Mouse (Mus musculus) bone marrow, adult 2 months (tissue): ENCODE measurements at regions not wholly inside any gene's neighbourhood (a gene's known extent, or its start where the extent isn't known, plus 50 kb on each side); places are given as distances from the start of the nearest gene placed in this dataset.

Experiments
- H3K27ac ChIP-seq: fragments of 200-500 bp; 2 replicates; pipeline ENCODE4 v1.5.1; 2012; ENCODE audit warnings: low read depth, mild to moderate bottlenecking, control low read depth, inconsistent platforms, low read length; ENCODE audit not compliant: control insufficient read depth, poor library complexity, insufficient read depth
- H3K4me1 ChIP-seq: fragments of 200-500 bp; 2 replicates; pipeline ENCODE4 v1.6.1; 2011; ENCODE audit warnings: low read length; ENCODE audit not compliant: control insufficient read depth, insufficient read depth
- H3K4me3 ChIP-seq: fragments of 200-500 bp; replicated peaks from 2 replicates; pipeline ENCODE3; 2011; ENCODE audit warnings: mild to moderate bottlenecking, low read depth, low read length, control low read depth; ENCODE audit not compliant: control insufficient read depth
- CTCF ChIP-seq: fragments of 200-500 bp; IDR thresholded peaks from 2 replicates; pipeline ENCODE4 v1.5.1; 2011; ENCODE audit warnings: low read length, control low read depth; ENCODE audit not compliant: control insufficient read depth, insufficient read depth
- POLR2A ChIP-seq: fragments of 200-500 bp; IDR thresholded peaks from 2 replicates; pipeline ENCODE4 v1.6.1; 2011; ENCODE audit warnings: low read depth, mild to moderate bottlenecking, control low read depth, low read length, borderline replicate concordance; ENCODE audit not compliant: control insufficient read depth
- WGBS: fragments of 180-500 bp; shearing (Covaris S2); methylation state at CpG from one replicate; pipeline ENCODE4 v1.1.7; 2018; 5-methylcytosine and 5-hydroxymethylcytosine counted together

- TF ChIP-seq POLR2A: no peak
- no peak for TF ChIP-seq CTCF
- H3K27ac ChIP-seq: no peak overlapping the region
- WGBS: 78% methylated on average over 3 of the region's 3 CpGs
- H3K4me1 ChIP-seq: no peaks in the 10 kb centered on the region
- no peak overlapping the region for H3K4me3 ChIP-seq
These were observed 593.3 kb upstream of the Intu start for GRCm38 (mm10) chr3:39937719-39938278.

GRCm38 (mm10) chr3:39944581-39944980, 586.5 kb upstream of the Intu start:
- H3K27ac ChIP-seq: no peak overlapping the region
- no peak overlapping the region for H3K4me3 ChIP-seq
- 69% methylated on average over 3 of the region's 3 CpGs for WGBS
- no peaks in the 10 kb centered on the region for H3K4me1 ChIP-seq
- TF ChIP-seq CTCF (no peak), POLR2A (no peak)

- Histone ChIP-seq H3K27ac (no peak overlapping the region), H3K4me1 (no peaks in the 10 kb centered on the region), H3K4me3 (no peak overlapping the region)
- no peak for TF ChIP-seq POLR2A
- TF ChIP-seq CTCF: no peak
- 73% methylated on average over 2 of the region's 2 CpGs for WGBS
These were observed 579.0 kb upstream of the Intu start for GRCm38 (mm10) chr3:39952103-39952502.

GRCm38 (mm10) chr3:39952556-39952955, 578.5 kb upstream of the Intu start:
- TF ChIP-seq POLR2A (no peak), CTCF (no peak)
- H3K4me1 ChIP-seq: no peaks in the 10 kb centered on the region
- 83% methylated on average over 1 of the region's 1 CpGs for WGBS
- H3K27ac ChIP-seq: no peak overlapping the region
- H3K4me3 ChIP-seq: no peak overlapping the region

- Histone ChIP-seq H3K4me3 (no peak overlapping the region), H3K27ac (no peak overlapping the region), H3K4me1 (no peaks in the 10 kb centered on the region)
- 66% methylated on average over 7 of the region's 7 CpGs for WGBS
- TF ChIP-seq POLR2A (no peak), CTCF (no peak)
These were observed 569.0 kb upstream of the Intu start for GRCm38 (mm10) chr3:39961836-39962640.

GRCm38 (mm10) chr3:39965431-39965830, 565.7 kb upstream of the Intu start:
- no peak overlapping the region for H3K4me3 ChIP-seq
- H3K4me1 ChIP-seq: no peaks in the 10 kb centered on the region
- TF ChIP-seq CTCF (no peak), POLR2A (no peak)
- H3K27ac ChIP-seq: no peak overlapping the region
- WGBS: 51% methylated on average over 2 of the region's 2 CpGs

- H3K4me3 ChIP-seq: no peak overlapping the region
- H3K4me1 ChIP-seq: no peaks in the 10 kb centered on the region
- H3K27ac ChIP-seq: no peak overlapping the region
- TF ChIP-seq POLR2A: no peak
- WGBS: 84% methylated on average over 2 of the region's 2 CpGs
These were observed 564.7 kb upstream of the Intu start for GRCm38 (mm10) chr3:39966390-39966789.

- H3K4me3 ChIP-seq: no peak overlapping the region
- no peak overlapping the region for H3K27ac ChIP-seq
- no peak for TF ChIP-seq POLR2A
- TF ChIP-seq CTCF: no peak
- WGBS: 85% methylated on average over 2 of the region's 2 CpGs
- no peaks in the 10 kb centered on the region for H3K4me1 ChIP-seq
These were observed 554.1 kb upstream of the Intu start for GRCm38 (mm10) chr3:39976937-39977336.

- 37% methylated on average over 3 of the region's 3 CpGs for WGBS
- TF ChIP-seq POLR2A: no peak
- no peak for TF ChIP-seq CTCF
- H3K4me3 ChIP-seq: no peak overlapping the region
- H3K27ac ChIP-seq: no peak overlapping the region
- H3K4me1 ChIP-seq: no peaks in the 10 kb centered on the region
These were observed 552.0 kb upstream of the Intu start for GRCm38 (mm10) chr3:39978916-39979679.
